Mouse (Mus musculus): ENCODE measurements around the gene Rnf167. TPM values are rescaled to one million over a fixed set of nuclear protein-coding genes. Genes with fewer than 3 reads are reported as not detected.

Gene Rnf167
- total and polyA plus RNA-seq, 3 experiments: 23.5 to 31.7 (median 25.5) TPM

DNA sequence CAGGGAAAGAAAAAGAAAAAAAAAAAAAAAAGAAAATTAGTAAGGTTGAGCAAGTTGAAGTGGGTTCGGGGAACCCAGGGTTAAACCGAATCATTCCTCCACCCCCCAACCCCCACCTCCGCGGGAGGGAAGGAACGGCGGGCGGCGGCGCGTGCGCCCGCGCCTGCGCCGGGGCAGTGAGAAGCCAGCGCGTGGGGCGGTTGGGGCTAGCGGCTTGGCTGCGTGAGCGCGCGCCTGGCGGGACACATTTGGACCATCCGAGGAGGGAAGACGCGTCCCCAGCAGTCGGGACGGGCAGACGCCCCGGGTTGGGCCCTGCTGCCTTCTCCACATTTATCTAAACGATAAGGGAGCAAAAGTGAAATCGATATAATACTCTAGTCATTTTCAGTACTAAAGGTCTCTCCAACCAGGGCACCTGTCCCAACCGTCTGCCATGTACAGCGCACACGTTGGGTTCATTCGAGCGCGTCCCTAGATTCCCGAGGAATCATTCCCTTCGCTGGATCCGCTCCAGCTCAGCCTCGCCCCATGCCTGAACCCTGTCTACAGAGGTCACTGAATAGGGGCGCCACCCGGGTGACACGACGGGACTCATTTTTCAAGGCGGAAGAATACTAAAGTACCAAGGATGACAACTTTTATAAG, 8.0 kb downstream of the Rnf167 start:
- peak overlapping the region; percentile 62 for H3K4me2 ChIP-seq (ENCODE audit: insufficient read depth, low read depth, poor library complexity, severe bottlenecking)
- dilution Hi-C loops (cut with MboI; ENCODE audit: extremely low pct_ligation_motif_present, extremely low pct_unique_long_range_greater_than_20kb, low sequenced_read_pairs): no loop called here
- no peaks in the 10 kb centered on the region for H3K27me3 ChIP-seq (replicated peaks)
- H3K27ac ChIP-seq (ENCODE audit: insufficient read depth, low read depth): peak overlapping the region; percentile 95
- peaks cover 43% of the 10 kb centered on the region for H3K79me2 ChIP-seq (replicated peaks; ENCODE audit: control insufficient read depth, extremely low read depth, insufficient read depth, poor library complexity, severe bottlenecking)
- peaks cover 14 to 50% of the 10 kb centered on the region in 2 experiments for H3K4me1 ChIP-seq (ENCODE audit: control insufficient read depth in 1 of 2, insufficient read depth in 2 of 2)
- in situ Hi-C loops (cut with MboI; ENCODE audit: low pct_ligation_motif_present, low pct_unique_long_range_greater_than_20kb, low sequenced_read_pairs): no loop called here
- TF ChIP-seq KAT2A (IDR thresholded peaks at IDR 0.05; ENCODE audit: insufficient replicate concordance, low read length): no peak
- TF ChIP-seq MAZ (IDR thresholded peaks at IDR 0.05; ENCODE audit: low read depth, low read length): no peak; the same call in 1 of the 2 replicates
- peak; percentile 63 for TF ChIP-seq IRF4 (IDR thresholded peaks at IDR 0.05; ENCODE audit: low read depth, low read length)
- peak; percentile 93 for TF ChIP-seq SIN3A (IDR thresholded peaks at IDR 0.05; ENCODE audit: low read length)
- TF ChIP-seq JUN (IDR thresholded peaks at IDR 0.05; ENCODE audit: insufficient read depth, low read depth, low read length): no peak
- 0 out of 2 replicates have a peak, but pooled peaks have one; percentile 6 for TF ChIP-seq GABPA (IDR thresholded peaks at IDR 0.05; ENCODE audit: insufficient replicate concordance, low read depth, low read length)
- peak; percentile 36; the same call in 1 of the 2 replicates for TF ChIP-seq POLR2A (IDR thresholded peaks at IDR 0.05; ENCODE audit: low read depth, low read length)
- TF ChIP-seq JUND (conservative IDR thresholded peaks at IDR 0.05; ENCODE audit: low read depth, low read length): no peak
- TF ChIP-seq UBTF (IDR thresholded peaks at IDR 0.05; ENCODE audit: low read depth, low read length): 0 out of 2 replicates have a peak, but pooled peaks have one; percentile 41
- no peak; the same call in 1 of the 2 replicates for TF ChIP-seq MAFK (IDR thresholded peaks at IDR 0.05; ENCODE audit: insufficient replicate concordance, low read length)
- no peak; the same call in 1 of the 2 replicates for TF ChIP-seq ZKSCAN1 (IDR thresholded peaks at IDR 0.05; ENCODE audit: borderline replicate concordance, low read depth, low read length)
- TF ChIP-seq MAX (IDR thresholded peaks at IDR 0.05; ENCODE audit: low read length): peak; percentile 79; the same call in 1 of the 2 replicates
- TF ChIP-seq TCF12 (IDR thresholded peaks at IDR 0.05; ENCODE audit: low read depth, low read length): peak; percentile 87
- 0 out of 2 replicates have a peak, but pooled peaks have one; percentile 78 for TF ChIP-seq RCOR1 (conservative IDR thresholded peaks at IDR 0.05; ENCODE audit: low read depth, low read length)
- TF ChIP-seq EP300 (IDR thresholded peaks at IDR 0.05; ENCODE audit: low read length): peak; percentile 51
- peak; percentile 5; the same call in 1 of the 2 replicates for TF ChIP-seq ZNF384 (IDR thresholded peaks at IDR 0.05; ENCODE audit: low read depth, low read length)
- TF ChIP-seq ELF1 (IDR thresholded peaks at IDR 0.05; ENCODE audit: low read depth, low read length): peak; percentile 59; the same call in 1 of the 2 replicates
- TF ChIP-seq CTCF (conservative IDR thresholded peaks at IDR 0.05 in 1 of 2, IDR thresholded peaks at IDR 0.05 in 1 of 2; ENCODE audit: low read depth in 2 of 2, low read length in 2 of 2): no peak
- TF ChIP-seq ZC3H11A (IDR thresholded peaks at IDR 0.05; ENCODE audit: low read depth, low read length): no peak
- TF ChIP-seq E2F4 (IDR thresholded peaks at IDR 0.05; ENCODE audit: insufficient replicate concordance, low read depth, low read length): peak; percentile 83; the same call in 1 of the 2 replicates
- peak; percentile 95 for TF ChIP-seq ZMIZ1 (IDR thresholded peaks at IDR 0.05; ENCODE audit: low read depth, low read length)
- no peak; the same call in 1 of the 2 replicates for TF ChIP-seq MEF2A (IDR thresholded peaks at IDR 0.05; ENCODE audit: borderline replicate concordance, low read depth, low read length)
- TF ChIP-seq MXI1 (IDR thresholded peaks at IDR 0.05; ENCODE audit: low read depth, low read length): peak; percentile 87
- peak; percentile 86 for TF ChIP-seq MYC (IDR thresholded peaks at IDR 0.05; ENCODE audit: low read depth, low read length)
- TF ChIP-seq NELFE (IDR thresholded peaks at IDR 0.05; ENCODE audit: low read depth, low read length): peak; percentile 96
- peak; percentile 94 for TF ChIP-seq NRF1 (IDR thresholded peaks at IDR 0.05; ENCODE audit: low read depth, low read length)
- peak; percentile 17 for TF ChIP-seq ETS1 (conservative IDR thresholded peaks at IDR 0.05; ENCODE audit: low read depth, low read length)
- no peak for TF ChIP-seq USF2 (conservative IDR thresholded peaks at IDR 0.05; ENCODE audit: low read depth, low read length)
- TF ChIP-seq HCFC1 (IDR thresholded peaks at IDR 0.05; ENCODE audit: low read depth, low read length): peak; percentile 23; the same call in 1 of the 2 replicates
- no peak; the same call in none of the 2 replicates for TF ChIP-seq CHD2 (IDR thresholded peaks at IDR 0.05; ENCODE audit: low read length)
- no peak for TF ChIP-seq PAX5 (IDR thresholded peaks at IDR 0.05; ENCODE audit: low read length)
- no peak for TF ChIP-seq SMC3 (IDR thresholded peaks at IDR 0.05; ENCODE audit: low read depth, low read length)
- no peak for TF ChIP-seq RAD21 (IDR thresholded peaks at IDR 0.05; ENCODE audit: low read depth, low read length)
- peak; percentile 92 for TF ChIP-seq BHLHE40 (IDR thresholded peaks at IDR 0.05; ENCODE audit: low read depth, low read length)
- peak; percentile 95 for TF ChIP-seq CHD1 (IDR thresholded peaks at IDR 0.05; ENCODE audit: low read depth, low read length)
- TF ChIP-seq POLR2AphosphoS2 (IDR thresholded peaks at IDR 0.05; ENCODE audit: low read depth, low read length): peak; percentile 80; the same call in 1 of the 2 replicates
- TF ChIP-seq USF1 (IDR thresholded peaks at IDR 0.05; ENCODE audit: low read depth, low read length): no peak; the same call in 1 of the 2 replicates
- peak; percentile 57 for TF ChIP-seq TBP (conservative IDR thresholded peaks at IDR 0.05; ENCODE audit: low read depth, low read length)
- peak; percentile 87 for DNase-seq (ENCODE audit: extremely low read depth)
- peaks cover 25 to 48% of the 10 kb centered on the region in 2 experiments for H3K36me3 ChIP-seq (replicated peaks in 1 of 2; ENCODE audit: control insufficient read depth in 1 of 2, insufficient read depth in 1 of 2, low read length in 1 of 2)
- peak overlapping the region; percentile 90 for H3K9ac ChIP-seq (ENCODE audit: insufficient read depth, low read depth)
- H3K4me3 ChIP-seq (replicated peaks in 1 of 3; ENCODE audit: low read depth in 2 of 3, low read length in 2 of 3, poor library complexity in 1 of 3): peak overlapping the region; percentile 65 to 78 (median 69)
- no peaks in the 10 kb centered on the region for H3K9me3 ChIP-seq (replicated peaks; ENCODE audit: low read length)

Measured in CH12.LX (cell line).